Mouse (Mus musculus): Measurements from ENCODE around the gene Sprtn. TPM values are rescaled to one million over a fixed set of nuclear protein-coding genes. Genes with fewer than 3 reads are reported as not detected.

Gene Sprtn
- total RNA-seq (2023) = 27.8 to 32.2 TPM (median 30.7 TPM) in 4 replicates

GRCm38 (mm10) chr8:124897386-124898250 is at the start of gene Sprtn, which contains the start of gene Exoc8:
Sprtn (plus strand) TSS chr8:124897886.
Exoc8 (minus strand) TSS chr8:124897705.

DNA sequence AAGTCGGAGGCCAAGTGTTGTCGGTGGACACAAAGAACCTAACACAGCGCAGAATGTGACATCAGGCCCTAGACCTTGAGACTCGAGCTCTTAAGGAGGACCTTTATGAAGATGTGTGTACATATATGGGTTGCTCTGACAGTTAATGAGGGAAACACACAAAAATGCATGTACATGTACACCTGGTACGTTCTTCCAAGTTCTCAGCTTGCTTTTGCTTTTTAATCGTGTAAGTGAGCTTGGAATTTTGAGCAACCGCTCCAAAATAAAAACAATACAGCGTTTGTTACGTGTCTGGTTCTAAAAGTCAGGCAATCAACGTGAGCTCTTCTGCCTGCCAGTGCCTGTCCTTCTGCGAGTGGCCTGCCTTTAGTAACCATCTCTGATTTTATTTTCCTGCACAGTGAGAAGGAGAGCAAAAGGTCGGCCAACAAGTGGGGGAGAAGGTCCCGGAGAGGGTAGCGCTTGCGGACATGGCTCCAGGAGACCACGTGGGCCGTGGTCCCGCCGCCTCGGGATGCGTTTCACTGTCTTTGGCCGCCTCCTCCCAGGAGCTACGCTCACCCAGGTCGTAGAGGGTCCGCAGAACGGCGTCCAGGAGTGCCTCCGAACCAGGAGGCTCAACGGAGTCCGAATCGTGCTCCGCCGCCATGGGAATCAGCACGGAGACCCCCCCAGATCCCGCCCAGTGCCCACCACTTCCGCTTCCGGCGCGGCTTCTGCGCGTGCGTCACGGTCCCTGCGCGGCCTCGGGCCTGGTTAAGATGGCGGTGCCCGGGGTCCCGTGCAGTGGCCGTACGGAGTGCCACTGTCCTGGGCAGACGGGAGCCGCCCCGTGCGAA is 35.1 kb upstream of the Sprtn start, which contains the start of the genes Gnpat and 2810004N23Rik:
Gene Gnpat (plus strand): TSS at position 713 of the 842 bp plus-strand sequence.
Gene 2810004N23Rik (minus strand): TSS at position 800 of the 842 bp plus-strand sequence.

DNA sequence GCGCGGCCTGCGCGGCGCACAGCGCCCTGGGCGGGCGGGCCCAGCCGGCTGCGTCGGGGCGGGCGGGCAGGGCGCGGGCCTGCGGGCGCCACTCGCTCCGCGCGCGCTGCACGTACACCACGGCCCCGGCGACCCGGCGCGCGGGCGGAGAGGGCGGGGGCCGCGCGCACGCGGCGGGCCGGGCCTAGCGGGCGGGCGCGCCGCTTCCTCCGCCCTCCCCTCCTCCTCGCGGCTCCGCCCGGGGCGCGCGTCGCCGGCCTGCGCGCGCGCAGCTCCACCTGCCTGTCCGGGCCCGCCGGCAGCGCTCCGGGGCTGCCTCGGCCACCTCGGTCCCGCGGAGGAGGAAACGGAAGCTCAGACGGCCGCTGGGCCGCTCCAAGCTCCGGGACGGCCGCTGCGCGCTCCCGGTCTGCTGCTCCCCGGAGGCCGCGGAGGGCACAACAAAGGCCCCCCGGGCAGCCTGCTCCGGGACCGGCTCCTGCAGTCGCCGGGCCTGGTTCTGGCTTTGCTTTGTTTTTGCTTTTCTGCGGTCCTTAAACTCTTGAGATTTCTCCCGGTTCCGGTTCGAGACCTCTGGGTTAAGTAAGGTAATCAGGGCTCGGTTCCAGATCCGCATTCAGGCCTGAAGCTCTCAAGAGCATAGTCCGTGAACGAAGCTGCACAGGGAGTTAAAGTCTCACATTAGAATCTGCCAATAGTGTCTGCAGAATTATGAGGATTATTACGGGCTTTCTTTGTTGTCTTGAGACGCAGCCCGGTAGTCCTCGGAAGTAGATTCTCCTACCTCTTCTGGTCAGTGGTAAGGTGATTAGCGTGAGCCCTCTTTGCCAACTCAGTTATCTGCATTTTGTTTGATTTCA is 51.8 kb downstream of the Sprtn start, which contains the start of gene Egln1:
Gene Egln1 (minus strand): TSS at position 116 of the 860 bp plus-strand sequence.

Other genes with a start within 250 kb of the Sprtn start
- gene 2310022B05Rik, start 234.5 kb upstream of the Sprtn start, total RNA-seq (2023) = 7.2 to 10.0 TPM (median 8.4 TPM) in 4 replicates
- gene Ttc13, start 175.9 kb upstream of the Sprtn start, total RNA-seq (2023) = 79.7 to 95.6 TPM (median 83.2 TPM) in 4 replicates
- 17.0 to 23.3 TPM (median 19.7 TPM) in 4 replicates for gene Arv1, start 175.7 kb upstream of the Sprtn start, total RNA-seq (2023)
- gene Fam89a, start 146.1 kb upstream of the Sprtn start, total RNA-seq (2023) = 0.73 TPM in 1 of 4 replicates, not detected in the others
- not detected in 4 replicates for gene Trim67, start 104.8 kb upstream of the Sprtn start, total RNA-seq (2023)
- 57.4 to 66.7 TPM (median 61.4 TPM) in 4 replicates for gene Gnpat, start 34.9 kb upstream of the Sprtn start, total RNA-seq (2023)
- gene 2810004N23Rik, start 34.8 kb upstream of the Sprtn start, total RNA-seq (2023) = 21.0 to 25.7 TPM (median 22.8 TPM) in 4 replicates
- gene Exoc8, start 181 bp upstream of the Sprtn start, total RNA-seq (2023) = 11.1 to 12.3 TPM (median 11.8 TPM) in 4 replicates
- gene Egln1, start 51.4 kb downstream of the Sprtn start, total RNA-seq (2023) = 15.4 to 17.3 TPM (median 16.9 TPM) in 4 replicates
- 42.0 to 49.1 TPM (median 44.9 TPM) in 4 replicates for gene Tsnax, start 115.1 kb downstream of the Sprtn start, total RNA-seq (2023)
- 2.9 to 4.0 TPM (median 3.0 TPM) in 4 replicates for gene Disc1, start 156.3 kb downstream of the Sprtn start, total RNA-seq (2023)

Measured in B cell, adult 62 days (primary cell).